Mouse (Mus musculus) hindbrain, embryonic 16.5 days (tissue): ENCODE results near the gene Acot7. TPM values are rescaled to one million over a fixed set of nuclear protein-coding genes. Genes with fewer than 3 reads are reported as not detected.

Experiments used
- ATAC-seq: fragments of 200-750 bp; cut with Nextera tagmentation; 2 replicates; pipeline ENCODE4 v1.8.0; 2017; ENCODE audit warnings: moderate TSS enrichment, moderate library complexity
- H3K27ac ChIP-seq: fragments of 300-500 bp; sonication (generic); 2 replicates; pipeline ENCODE4 v1.5.1; 2014; ENCODE audit warnings: low read depth, mild to moderate bottlenecking, control low read depth, low read length, moderate library complexity
- H3K27me3 ChIP-seq: fragments of 300-500 bp; sonication (generic); replicated peaks from 2 replicates; pipeline ENCODE4 v1.6.1; 2014; ENCODE audit warnings: low read length; ENCODE audit not compliant: control insufficient read depth, insufficient read depth
- H3K36me3 ChIP-seq: fragments of 300-500 bp; sonication (generic); 2 replicates; pipeline ENCODE4 v1.6.1; 2014; ENCODE audit warnings: mild to moderate bottlenecking, low read length, moderate library complexity, mixed read lengths; ENCODE audit not compliant: control insufficient read depth, insufficient read depth
- H3K4me1 ChIP-seq: fragments of 300-500 bp; sonication (generic); 2 replicates; pipeline ENCODE4 v1.6.1; 2014; ENCODE audit warnings: low read depth, low read length; ENCODE audit not compliant: control insufficient read depth, insufficient read depth
- H3K4me2 ChIP-seq: fragments of 300-500 bp; sonication (generic); 2 replicates; pipeline ENCODE4 v1.6.1; 2014; ENCODE audit warnings: mild to moderate bottlenecking, low read length, control low read depth, moderate library complexity
- H3K4me3 ChIP-seq: fragments of 300-500 bp; sonication (generic); 2 replicates; pipeline ENCODE4 v1.5.1; 2014; ENCODE audit warnings: mild to moderate bottlenecking, low read length, control low read depth, moderate library complexity
- H3K9ac ChIP-seq: fragments of 300-500 bp; sonication (generic); 2 replicates; pipeline ENCODE4 v1.6.1; 2014; ENCODE audit warnings: low read depth, mild to moderate bottlenecking, control low read depth, low read length, moderate library complexity
- H3K9me3 ChIP-seq: fragments of 300-500 bp; sonication (generic); 2 replicates; pipeline ENCODE4 v1.6.1; 2014; ENCODE audit warnings: mild to moderate bottlenecking, low read length, moderate library complexity; ENCODE audit not compliant: control insufficient read depth
- WGBS: fragments of 180-500 bp; shearing (Covaris S2); extraction: QIAGEN DNeasy Blood & Tissue Kit; methylation state at CpG from one replicate; pipeline ENCODE4 v1.1.7; 2014; 5-methylcytosine and 5-hydroxymethylcytosine counted together
- polyA plus RNA-seq: library from polyadenylated mRNA; unstranded; fragments of >200 nt; fragmentation: Nextera tagmentation; extraction: Ambion mirVana; gene quantifications from 2 replicates; pipeline ENCODE4 v1.2.1, GENCODE M21; 2015

Gene Acot7
- polyA plus RNA-seq, 1 experiment from 2014 or later, result 542 TPM

- peaks cover 30% of the 10 kb centered on the region for H3K4me1 ChIP-seq
- H3K4me3 ChIP-seq, result no peak overlapping the region
- no peak overlapping the region for H3K9ac ChIP-seq
- peaks cover 4% of the 10 kb centered on the region; the same call in 1 of the 2 replicates for H3K36me3 ChIP-seq
- no peak overlapping the region for H3K27ac ChIP-seq
- no peaks in the 10 kb centered on the region for H3K27me3 ChIP-seq
- no peak overlapping the region for H3K4me2 ChIP-seq
- H3K9me3 ChIP-seq, result no peaks in the 10 kb centered on the region
- 96% methylated on average over 3 of the region's 3 CpGs for WGBS
- no peak for ATAC-seq
Observed at GRCm38 (mm10) chr4:152219591-152219990, 41.7 kb downstream of the Acot7 start.

- Histone ChIP-seq H3K4me3 (no peak overlapping the region), H3K9ac (peak overlapping the region; percentile 49; the same call in 1 of the 2 replicates)
Observed at GRCm38 (mm10) chr4:152220771-152221410, 43.0 kb downstream of the Acot7 start.

GRCm38 (mm10) chr4:152221411-152221887, 43.5 kb downstream of the Acot7 start:
- H3K27me3 ChIP-seq, result no peaks in the 10 kb centered on the region
- ATAC-seq, result peak; percentile 83
- peaks cover 4% of the 10 kb centered on the region; the same call in 1 of the 2 replicates for H3K36me3 ChIP-seq
- H3K4me1 ChIP-seq, result peaks cover 35% of the 10 kb centered on the region
- no peaks in the 10 kb centered on the region for H3K9me3 ChIP-seq
- H3K27ac ChIP-seq, result peak overlapping the region; percentile 81
- H3K9ac ChIP-seq, result peak overlapping the region; percentile 49; the same call in 1 of the 2 replicates
- no peak overlapping the region for H3K4me3 ChIP-seq
- peak overlapping the region; percentile 13; the same call in 1 of the 2 replicates for H3K4me2 ChIP-seq
- 7% methylated on average over 9 of the region's 9 CpGs for WGBS

More at GRCm38 (mm10) chr4:152220771-152221410, 43.0 kb downstream of the Acot7 start:
- Histone ChIP-seq H3K27ac (peak overlapping the region; percentile 81), H3K27me3 (no peaks in the 10 kb centered on the region), H3K9me3 (no peaks in the 10 kb centered on the region), H3K4me2 (peak overlapping the region; percentile 13; the same call in 1 of the 2 replicates), H3K36me3 (peaks cover 4% of the 10 kb centered on the region; the same call in 1 of the 2 replicates), H3K4me1 (peaks cover 29% of the 10 kb centered on the region)
- 40% methylated on average over 6 of the region's 7 CpGs for WGBS
- ATAC-seq, result peak; percentile 37

GRCm38 (mm10) chr4:152222111-152222510, 44.2 kb downstream of the Acot7 start:
- Histone ChIP-seq H3K4me1 (peaks cover 39% of the 10 kb centered on the region), H3K27me3 (no peaks in the 10 kb centered on the region), H3K4me3 (no peak overlapping the region), H3K27ac (peak overlapping the region; percentile 68), H3K36me3 (peaks cover 4% of the 10 kb centered on the region; the same call in 1 of the 2 replicates), H3K9ac (peak overlapping the region; percentile 7; the same call in 1 of the 2 replicates), H3K4me2 (no peak overlapping the region), H3K9me3 (no peaks in the 10 kb centered on the region)
- WGBS, result 85% methylated on average over 6 of the region's 6 CpGs
- no peak for ATAC-seq

- peak overlapping the region; percentile 68; the same call in 1 of the 2 replicates for H3K27ac ChIP-seq
- H3K4me1 ChIP-seq, result peaks cover 39% of the 10 kb centered on the region
- H3K4me3 ChIP-seq, result no peak overlapping the region
- no peaks in the 10 kb centered on the region for H3K9me3 ChIP-seq
- no peaks in the 10 kb centered on the region for H3K27me3 ChIP-seq
- H3K9ac ChIP-seq, result no peak overlapping the region
- peaks cover 4% of the 10 kb centered on the region; the same call in 1 of the 2 replicates for H3K36me3 ChIP-seq
- ATAC-seq, result no peak
- H3K4me2 ChIP-seq, result no peak overlapping the region
- WGBS, result 73% methylated on average over 1 of the region's 1 CpGs
Observed at GRCm38 (mm10) chr4:152222513-152222912, 44.6 kb downstream of the Acot7 start.

GRCm38 (mm10) chr4:152224156-152224555, 46.2 kb downstream of the Acot7 start:
- H3K27me3 ChIP-seq, result no peaks in the 10 kb centered on the region

GRCm38 (mm10) chr4:152226901-152227486, 49.1 kb downstream of the Acot7 start:
- H3K27ac ChIP-seq, result peak overlapping the region; percentile 60
- no peak overlapping the region for H3K4me2 ChIP-seq
- WGBS, result 57% methylated on average over 13 of the region's 13 CpGs
- H3K4me1 ChIP-seq, result peaks cover 31% of the 10 kb centered on the region
- H3K9me3 ChIP-seq, result no peaks in the 10 kb centered on the region
- H3K9ac ChIP-seq, result no peak overlapping the region
- H3K27me3 ChIP-seq, result no peaks in the 10 kb centered on the region
- H3K36me3 ChIP-seq, result peaks cover 8% of the 10 kb centered on the region; the same call in 1 of the 2 replicates
- H3K4me3 ChIP-seq, result no peak overlapping the region
- peak; percentile 83 for ATAC-seq

More at GRCm38 (mm10) chr4:152224156-152224555, 46.2 kb downstream of the Acot7 start:
- Histone ChIP-seq H3K9ac (no peak overlapping the region), H3K4me3 (no peak overlapping the region), H3K9me3 (no peaks in the 10 kb centered on the region), H3K27ac (no peak overlapping the region), H3K4me2 (no peak overlapping the region), H3K36me3 (peaks cover 4% of the 10 kb centered on the region; the same call in 1 of the 2 replicates), H3K4me1 (peaks cover 48% of the 10 kb centered on the region)
- no peak for ATAC-seq
- 80% methylated on average over 5 of the region's 5 CpGs for WGBS

- peaks cover 22% of the 10 kb centered on the region for H3K4me1 ChIP-seq
- H3K27me3 ChIP-seq, result no peaks in the 10 kb centered on the region
- no peak overlapping the region for H3K9ac ChIP-seq
- peak overlapping the region; percentile 60; the same call in 1 of the 2 replicates for H3K27ac ChIP-seq
- no peaks in the 10 kb centered on the region for H3K9me3 ChIP-seq
- peaks cover 11% of the 10 kb centered on the region; the same call in 1 of the 2 replicates for H3K36me3 ChIP-seq
- WGBS, result 88% methylated on average over 12 of the region's 12 CpGs
- ATAC-seq, result no peak
- no peak overlapping the region for H3K4me2 ChIP-seq
- no peak overlapping the region for H3K4me3 ChIP-seq
Observed at GRCm38 (mm10) chr4:152227749-152228527, 50.0 kb downstream of the Acot7 start.
